Mouse (Mus musculus) MEL (cell line): ENCODE measurements around the gene Nme6. TPM values are rescaled to one million over a fixed set of nuclear protein-coding genes. Genes with fewer than 3 reads are reported as not detected.

ENCODE experiments used
- DNase-seq: peaks from one replicate; pipeline ENCODE4 v3.0.0; 2011; ENCODE audit warnings: low read depth, low spot score
- H3K27ac ChIP-seq: 2 replicates; pipeline ENCODE4 v1.5.1; 2012; ENCODE audit warnings: low read depth, mild to moderate bottlenecking, control low read depth, low read length, moderate library complexity; ENCODE audit not compliant: control insufficient read depth
- H3K27me3 ChIP-seq, 2 experiments: fragments of 150-350 bp in 1 of 2; sonication (generic) in 1 of 2; 2 replicates each; pipeline ENCODE4 v1.6.1; 2012; ENCODE audit warnings: low read length in 2 of 2, mild to moderate bottlenecking in 2 of 2, improper control_type of control experiment in 1 of 2, moderate library complexity in 1 of 2; ENCODE audit not compliant: insufficient read depth in 2 of 2, control insufficient read depth in 1 of 2
- H3K36me3 ChIP-seq, 2 experiments: 2 replicates each; pipeline ENCODE4 v1.6.1; 2012 to 2014; ENCODE audit warnings: low read length in 2 of 2, improper control_type of control experiment in 1 of 2, inconsistent platforms in 1 of 2, mild to moderate bottlenecking in 1 of 2; ENCODE audit not compliant: insufficient read depth in 2 of 2, control insufficient read depth in 1 of 2
- H3K4me1 ChIP-seq, 2 experiments: fragments of 150-350 bp in 1 of 2; sonication (generic) in 1 of 2; 2 replicates each; pipeline ENCODE4 v1.6.1; 2012; ENCODE audit warnings: low read length in 2 of 2, improper control_type of control experiment in 1 of 2, mild to moderate bottlenecking in 1 of 2; ENCODE audit not compliant: insufficient read depth in 2 of 2, control insufficient read depth in 1 of 2
- H3K4me3 ChIP-seq, 2 experiments: fragments of 150-350 bp in 1 of 2; sonication (generic) in 1 of 2; 2 replicates each; pipeline ENCODE4 v1.5.1; 2012; ENCODE audit warnings: low read depth in 2 of 2, low read length in 2 of 2, mild to moderate bottlenecking in 2 of 2, moderate library complexity in 2 of 2, control low read depth in 1 of 2, improper control_type of control experiment in 1 of 2; ENCODE audit not compliant: control insufficient read depth in 1 of 2, insufficient read depth in 1 of 2
- H3K79me2 ChIP-seq: 2 replicates; pipeline ENCODE4 v1.6.1; 2012; ENCODE audit warnings: mild to moderate bottlenecking, low read length, moderate library complexity; ENCODE audit not compliant: control insufficient read depth, poor library complexity, insufficient read depth
- H3K9ac ChIP-seq: 2 replicates; pipeline ENCODE4 v1.6.1; 2012; ENCODE audit warnings: low read depth, mild to moderate bottlenecking, control low read depth, low read length, moderate library complexity; ENCODE audit not compliant: control insufficient read depth, poor library complexity, severe bottlenecking
- H3K9me3 ChIP-seq: fragments of 150-350 bp; sonication (generic); replicated peaks from 2 replicates; pipeline ENCODE4 v1.6.1; 2012; ENCODE audit warnings: mild to moderate bottlenecking, low read length, improper control_type of control experiment, moderate library complexity; ENCODE audit not compliant: insufficient read depth
- BHLHE40 ChIP-seq: IDR thresholded peaks from 2 replicates; pipeline ENCODE4 v1.6.1; 2012; ENCODE audit warnings: low read depth, mild to moderate bottlenecking, inconsistent platforms, low read length, improper control_type of control experiment, borderline replicate concordance
- CHD1 ChIP-seq: IDR thresholded peaks from 2 replicates; pipeline ENCODE4 v1.6.1; 2012; ENCODE audit warnings: low read depth, mild to moderate bottlenecking, inconsistent platforms, low read length, improper control_type of control experiment
- CTCF ChIP-seq, 3 experiments: IDR thresholded peaks in 2 of 3; conservative IDR thresholded peaks in 1 of 3; 2 replicates each; pipeline ENCODE4 v1.5.1; 2011 to 2012; ENCODE audit warnings: low read length in 3 of 3, low read depth in 2 of 3, mild to moderate bottlenecking in 2 of 3, improper control_type of control experiment in 1 of 3, inconsistent platforms in 1 of 3, mixed read lengths in 1 of 3, moderate library complexity in 1 of 3; ENCODE audit not compliant: control insufficient read depth in 1 of 3, insufficient read depth in 1 of 3, poor library complexity in 1 of 3, severe bottlenecking in 1 of 3
- E2F4 ChIP-seq: IDR thresholded peaks from 2 replicates; pipeline ENCODE4 v1.6.1; 2011; ENCODE audit warnings: low read depth, low read length, improper control_type of control experiment, borderline replicate concordance
- ELF1 ChIP-seq: IDR thresholded peaks from 2 replicates; pipeline ENCODE4 v1.6.1; 2014; ENCODE audit warnings: low read depth, mild to moderate bottlenecking, inconsistent platforms, low read length, improper control_type of control experiment, moderate library complexity
- EP300 ChIP-seq, 2 experiments: IDR thresholded peaks; 2 replicates each; pipeline ENCODE4 v1.6.1; 2011; ENCODE audit warnings: improper control_type of control experiment in 2 of 2, low read length in 2 of 2, low read depth in 1 of 2, mild to moderate bottlenecking in 1 of 2
- ETS1 ChIP-seq: IDR thresholded peaks from 2 replicates; pipeline ENCODE4 v1.6.1; 2012; ENCODE audit warnings: low read depth, mild to moderate bottlenecking, inconsistent platforms, low read length, improper control_type of control experiment, moderate library complexity
- GABPA ChIP-seq: IDR thresholded peaks from 2 replicates; pipeline ENCODE4 v1.6.1; 2012; ENCODE audit warnings: low read depth, mild to moderate bottlenecking, inconsistent platforms, low read length, improper control_type of control experiment, moderate library complexity
- JUND ChIP-seq: IDR thresholded peaks from 2 replicates; pipeline ENCODE4 v1.6.1; 2011; ENCODE audit warnings: low read depth, mild to moderate bottlenecking, improper control_type of control experiment, low read length
- KAT2A ChIP-seq: conservative IDR thresholded peaks from 2 replicates; pipeline ENCODE4 v1.6.1; 2012; ENCODE audit warnings: low read depth, low read length, improper control_type of control experiment, inconsistent platforms
- MAFK ChIP-seq: IDR thresholded peaks from 2 replicates; pipeline ENCODE4 v1.6.1; 2011; ENCODE audit warnings: low read depth, mild to moderate bottlenecking, low read length, improper control_type of control experiment, borderline replicate concordance
- MAX ChIP-seq: IDR thresholded peaks from 2 replicates; pipeline ENCODE4 v1.6.1; 2011; ENCODE audit warnings: low read length, improper control_type of control experiment
- MEF2A ChIP-seq: IDR thresholded peaks from 2 replicates; pipeline ENCODE4 v1.6.1; 2014; ENCODE audit warnings: low read depth, mild to moderate bottlenecking, inconsistent platforms, low read length, improper control_type of control experiment; ENCODE audit not compliant: poor library complexity, insufficient replicate concordance, severe bottlenecking; ENCODE audit errors: extremely low read depth
- MYB ChIP-seq: IDR thresholded peaks from 2 replicates; pipeline ENCODE4 v1.6.1; 2011; ENCODE audit warnings: mild to moderate bottlenecking, low read depth, low read length, improper control_type of control experiment
- MYC ChIP-seq: IDR thresholded peaks from 2 replicates; pipeline ENCODE4 v1.6.1; 2011; ENCODE audit warnings: low read depth, mild to moderate bottlenecking, low read length, improper control_type of control experiment, moderate library complexity
- NRF1 ChIP-seq: IDR thresholded peaks from 2 replicates; pipeline ENCODE4 v1.6.1; 2014; ENCODE audit warnings: low read depth, mild to moderate bottlenecking, inconsistent platforms, low read length, improper control_type of control experiment, moderate library complexity; ENCODE audit not compliant: poor library complexity, insufficient read depth, severe bottlenecking
- POLR2A ChIP-seq, 2 experiments: IDR thresholded peaks; 2 replicates each; pipeline ENCODE4 v1.6.1; 2011 to 2012; ENCODE audit warnings: low read length in 2 of 2, mild to moderate bottlenecking in 2 of 2, control low read depth in 1 of 2, improper control_type of control experiment in 1 of 2, low read depth in 1 of 2, moderate library complexity in 1 of 2; ENCODE audit not compliant: control insufficient read depth in 1 of 2, insufficient read depth in 1 of 2, poor library complexity in 1 of 2
- POLR2AphosphoS2 ChIP-seq: IDR thresholded peaks from 2 replicates; pipeline ENCODE4 v1.6.1; 2011; ENCODE audit warnings: low read length, improper control_type of control experiment
- POLR2AphosphoS5 ChIP-seq: IDR thresholded peaks from 2 replicates; pipeline ENCODE4 v1.6.1; 2012; ENCODE audit warnings: low read depth, borderline replicate concordance, mild to moderate bottlenecking, inconsistent platforms, low read length, moderate library complexity, mixed read lengths
- RAD21 ChIP-seq: IDR thresholded peaks from 2 replicates; pipeline ENCODE4 v1.6.1; 2011; ENCODE audit warnings: mild to moderate bottlenecking, low read depth, low read length, improper control_type of control experiment
- RCOR1 ChIP-seq: IDR thresholded peaks from 2 replicates; pipeline ENCODE4 v1.6.1; 2012; ENCODE audit warnings: low read depth, mild to moderate bottlenecking, inconsistent platforms, low read length, improper control_type of control experiment
- SIN3A ChIP-seq: IDR thresholded peaks from 2 replicates; pipeline ENCODE4 v1.6.1; 2012; ENCODE audit warnings: low read length, improper control_type of control experiment, inconsistent platforms
- SMC3 ChIP-seq: IDR thresholded peaks from 2 replicates; pipeline ENCODE4 v1.6.1; 2011; ENCODE audit warnings: low read depth, low read length, improper control_type of control experiment
- TAL1 ChIP-seq: IDR thresholded peaks from 2 replicates; pipeline ENCODE4 v1.6.1; 2012; ENCODE audit warnings: mild to moderate bottlenecking, inconsistent platforms, low read length, moderate library complexity, mixed read lengths
- UBTF ChIP-seq: IDR thresholded peaks from 2 replicates; pipeline ENCODE4 v1.6.1; 2012; ENCODE audit warnings: low read depth, mild to moderate bottlenecking, inconsistent platforms, low read length, improper control_type of control experiment, moderate library complexity, borderline replicate concordance; ENCODE audit not compliant: insufficient read depth
- USF1 ChIP-seq: IDR thresholded peaks from 2 replicates; pipeline ENCODE4 v1.6.1; 2014; ENCODE audit warnings: low read depth, mild to moderate bottlenecking, inconsistent platforms, low read length, improper control_type of control experiment, moderate library complexity
- ZC3H11A ChIP-seq: IDR thresholded peaks from 2 replicates; pipeline ENCODE4 v1.6.1; 2012; ENCODE audit warnings: low read depth, mild to moderate bottlenecking, inconsistent platforms, low read length, improper control_type of control experiment
- ZKSCAN1 ChIP-seq: IDR thresholded peaks from 2 replicates; pipeline ENCODE4 v1.6.1; 2012; ENCODE audit warnings: low read depth, mild to moderate bottlenecking, inconsistent platforms, low read length, improper control_type of control experiment, moderate library complexity
- ZMIZ1 ChIP-seq: IDR thresholded peaks from 2 replicates; pipeline ENCODE4 v1.6.1; 2012; ENCODE audit warnings: low read depth, mild to moderate bottlenecking, inconsistent platforms, low read length, improper control_type of control experiment, moderate library complexity
- polyA plus RNA-seq, 2 experiments: library from polyadenylated mRNA; stranded (reverse) in 1 of 2; unstranded in 1 of 2; fragments of >175 nt in 1 of 2; fragments of >200 nt in 1 of 2; gene quantifications; 2 replicates each; pipeline versions ENCODE4 v1.2.1 to v1.2.4; 2012; ENCODE audit warnings: low replicate concordance in 2 of 2, low read depth in 1 of 2; ENCODE audit not compliant: insufficient read length in 2 of 2, insufficient read depth in 1 of 2, missing spikeins in 1 of 2
- total RNA-seq: library from RNA; depleted of rRNA; stranded (reverse); fragments of 300-350 nt; gene quantifications from 2 replicates; pipeline ENCODE4 v1.2.3, GENCODE M21; 2012

The Nme6 gene
- total and polyA plus RNA-seq, 3 experiments: 84.1 to 98.2 TPM; not detected in 1

GRCm38 (mm10) chr9:109874797-109875691 lies 42.5 kb downstream of the Nme6 start, which contains the start of gene Cdc25a (continued):
- TF ChIP-seq MYB (no peak), POLR2AphosphoS5 (no peak), JUND (no peak), ZKSCAN1 (no peak)

- Histone ChIP-seq H3K4me3 (peak overlapping the region; percentile 92 to 97), H3K27me3 (no peaks in the 10 kb centered on the region), H3K27ac (peak overlapping the region; percentile 99), H3K79me2 (peaks cover 43% of the 10 kb centered on the region), H3K9me3 (no peaks in the 10 kb centered on the region), H3K36me3 (peaks cover 28 to 45% of the 10 kb centered on the region in 2 experiments), H3K9ac (peak overlapping the region; percentile 95), H3K4me1 (peaks cover 10 to 15% of the 10 kb centered on the region in 2 experiments)
- peak; percentile 60 for DNase-seq
- TF ChIP-seq POLR2AphosphoS5 (no peak), MYB (no peak), SMC3 (no peak), CHD1 (no peak), SIN3A (no peak; the same call in 1 of the 2 replicates), ZMIZ1 (no peak), ZKSCAN1 (no peak), MEF2A (no peak), MYC (peak; percentile 24; the same call in 1 of the 2 replicates), BHLHE40 (no peak), ETS1 (no peak), UBTF (0 out of 2 replicates have a peak, but pooled peaks have one; percentile 59), ZC3H11A (no peak), CTCF (IDR thresholded peaks at IDR 0.05 in 2 of 3, conservative IDR thresholded peaks at IDR 0.05 in 1 of 3; ENCODE audit: control insufficient read depth in 1 of 3, insufficient read depth in 1 of 3, low read depth in 2 of 3, low read length in 3 of 3, poor library complexity in 1 of 3, severe bottlenecking in 1 of 3) (no peak), EP300 (IDR thresholded peaks at IDR 0.05; ENCODE audit: low read depth in 1 of 2, low read length in 2 of 2) (no peak), USF1 (no peak), POLR2AphosphoS2 (0 out of 2 replicates have a peak, but pooled peaks have one; percentile 1), MAX (peak; percentile 12; the same call in 1 of the 2 replicates), ELF1 (no peak), KAT2A (0 out of 2 replicates have a peak, but pooled peaks have one; percentile 1), NRF1 (peak; percentile 43; the same call in 1 of the 2 replicates), POLR2A (IDR thresholded peaks at IDR 0.05; ENCODE audit: control insufficient read depth in 1 of 2, insufficient read depth in 1 of 2, low read depth in 1 of 2, low read length in 2 of 2, poor library complexity in 1 of 2) (peak in 1 of 2 experiments; percentile 16; a peak in 1 of 4 replicates), MAFK (no peak), RAD21 (no peak), RCOR1 (no peak), E2F4 (no peak), JUND (no peak), TAL1 (peak; percentile 11; the same call in 1 of the 2 replicates), GABPA (no peak)
Measured at GRCm38 (mm10) chr9:109875695-109876601, 43.4 kb downstream of the Nme6 start.
